Comparison of ENCODE assay signal across 13 mouse cellular contexts in the genomic region with DNA sequence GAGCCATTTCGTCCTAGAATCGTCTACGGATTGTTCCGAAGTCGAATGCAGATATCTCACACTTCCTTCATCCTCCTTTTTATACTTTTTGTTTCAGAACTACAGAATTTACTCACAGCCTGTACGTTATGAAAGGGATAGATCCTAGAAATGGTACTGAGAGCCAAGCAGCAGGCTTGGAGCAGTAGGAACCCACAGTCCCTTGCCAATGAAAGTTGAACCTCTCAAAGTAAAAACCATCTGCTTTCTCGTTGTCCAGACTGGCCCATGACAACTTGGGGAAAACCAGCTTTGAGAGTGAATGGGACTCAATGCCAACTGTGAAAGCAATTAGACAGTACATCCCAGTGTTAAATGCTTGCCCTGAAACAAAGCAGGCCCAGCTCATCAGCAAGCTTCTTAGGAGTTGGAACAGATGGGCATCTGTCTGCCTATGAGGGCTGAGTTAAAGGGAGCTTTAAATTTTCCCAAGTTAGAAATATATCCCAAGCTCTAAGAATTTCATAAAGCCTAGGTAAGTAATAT.
A peak's percentile ranks its signal among the peaks of the same experiment; 100 is the strongest.
DNase-seq lines count a peak whose midpoint lies in the region.
"Had no signal": no experiment of that assay in that cellular context is flagged by ENCODE, and none has a peak within 500 bp of the region (broad histone marks: within the 10 kb centered on the region; RNA-seq: fewer than 3 reads in every experiment).

No protein-coding gene starts in this region.

- peak; percentile 34 to 56 for DNase-seq in cerebellum, postnatal 10 days
- DNase-seq in cerebellum, adult 8-10 months, result no peak
- peak; percentile 5 to 34 for DNase-seq in layer of hippocampus, adult 18-20 months (ENCODE audit: low spot score in 2 of 2)
- no peak for DNase-seq in layer of hippocampus, postnatal 25 days (ENCODE audit: extremely low spot score in 1 of 2, low spot score in 1 of 2)
- DNase-seq in right cerebral cortex, postnatal 4 days, result peak; percentile 3
- DNase-seq in right cerebral cortex, postnatal 36 days (ENCODE audit: low spot score in 2 of 2), result no peak
- DNase-seq in heart, adult 9 months (ENCODE audit: low spot score in 2 of 2), result no peak
- DNase-seq in adrenal gland, adult 8-10 months, result no peak
- DNase-seq: adrenal gland, postnatal 10 days; cerebellum, adult 18-20 months; heart, postnatal 14 days; lung, postnatal 4 days; thymus, postnatal 36 days had no signal

Comparison
In these comparisons a context has a peak if more than half of its experiments do, and no peak if none do; other contexts are left out.
1. DNase-seq: peak in cerebellum, postnatal 10 days (2 of 2), layer of hippocampus, adult 18-20 months (2 of 2) and right cerebral cortex, postnatal 4 days (single experiment); none in cerebellum, adult 8-10 months (single experiment), layer of hippocampus, postnatal 25 days (0 of 2), right cerebral cortex, postnatal 36 days (0 of 2), heart, adult 9 months (0 of 2) and adrenal gland, adult 8-10 months (single experiment).